In genomic region chr5:139271994-139272554, GRCm38 (mm10) we compare ENCODE assay signal across 19 mouse cellular contexts. TPM values are rescaled to one million over a fixed set of nuclear protein-coding genes. Genes with fewer than 3 reads are reported as not detected.
DNase-seq lines count a peak whose midpoint lies in the region; ATAC-seq and TF ChIP-seq lines count a peak whose summit lies in the region.
"Had no signal": no experiment of that assay in that cellular context is flagged by ENCODE, and none has a peak within 500 bp of the region (broad histone marks: within the 10 kb centered on the region; RNA-seq: fewer than 3 reads in every experiment).

No protein-coding gene starts in this region.

- peak overlapping the region; percentile 51 for H3K27ac ChIP-seq in layer of hippocampus, adult 2 months
- H3K27ac ChIP-seq in midbrain, embryonic 11.5 days (ENCODE audit: low read depth, low read length) = no peak overlapping the region
- no peak overlapping the region for H3K27ac ChIP-seq in midbrain, embryonic 15.5 days
- H3K27ac ChIP-seq: gastrocnemius, adult 2 months had no signal

- no peak overlapping the region for H3K4me3 ChIP-seq in layer of hippocampus, adult 2 months
- H3K4me3 ChIP-seq in midbrain, embryonic 11.5 days (ENCODE audit: low read depth, low read length) = no peak overlapping the region
- H3K4me3 ChIP-seq in midbrain, embryonic 15.5 days = no peak overlapping the region
- H3K4me3 ChIP-seq: forebrain, embryonic 15.5 days; gastrocnemius, adult 2 months; heart, embryonic 13.5 days; kidney, embryonic 15.5 days; megakaryocyte, embryonic 14.5 days; myocyte had no signal

- TF ChIP-seq CTCF in layer of hippocampus, adult 2 months (conservative IDR thresholded peaks at IDR 0.05) = no peak

- H3K4me2 ChIP-seq in midbrain, embryonic 11.5 days = no peak overlapping the region
- no peak overlapping the region for H3K4me2 ChIP-seq in midbrain, embryonic 15.5 days
- H3K4me2 ChIP-seq: forebrain, embryonic 15.5 days; heart, embryonic 13.5 days; kidney, embryonic 15.5 days had no signal

- 56% methylated on average over 8 of the region's 8 CpGs for WGBS in midbrain, embryonic 11.5 days
- WGBS in midbrain, embryonic 15.5 days = 48% methylated on average over 8 of the region's 8 CpGs

- no peak overlapping the region for H3K9ac ChIP-seq in midbrain, embryonic 11.5 days (ENCODE audit: low read length)
- no peak overlapping the region for H3K9ac ChIP-seq in midbrain, embryonic 15.5 days
- H3K9ac ChIP-seq: forebrain, embryonic 15.5 days; heart, embryonic 13.5 days; kidney, embryonic 15.5 days had no signal

- H3K36me3 ChIP-seq in midbrain, embryonic 11.5 days (ENCODE audit: control insufficient read depth, insufficient read depth, low read length) = peaks cover 13% of the 10 kb centered on the region
- peaks cover 9% of the 10 kb centered on the region; the same call in 1 of the 2 replicates for H3K36me3 ChIP-seq in midbrain, embryonic 15.5 days (replicated peaks)

- no peaks in the 10 kb centered on the region for H3K27me3 ChIP-seq in midbrain, embryonic 11.5 days (ENCODE audit: control insufficient read depth, insufficient read depth, low read length)
- no peaks in the 10 kb centered on the region for H3K27me3 ChIP-seq in midbrain, embryonic 15.5 days (replicated peaks)
- H3K27me3 ChIP-seq: forebrain, embryonic 15.5 days; heart, embryonic 13.5 days; kidney, embryonic 15.5 days; megakaryocyte, embryonic 14.5 days had no signal

- H3K4me1 ChIP-seq in midbrain, embryonic 11.5 days (ENCODE audit: control insufficient read depth, insufficient read depth, low read length) = peaks cover 4% of the 10 kb centered on the region
- H3K4me1 ChIP-seq in midbrain, embryonic 15.5 days = no peaks in the 10 kb centered on the region

- peak; percentile 76 for DNase-seq in adrenal gland, adult 2 months
- no peak for DNase-seq in adrenal gland, postnatal 4 days (ENCODE audit: low spot score in 2 of 2)
- DNase-seq in layer of hippocampus, adult 2 months (ENCODE audit: low spot score in 2 of 2) = no peak
- no peak for DNase-seq in layer of hippocampus, adult 8-10 months (ENCODE audit: low spot score in 2 of 2)
- DNase-seq in midbrain, embryonic 11.5 days (ENCODE audit: low spot score, missing footprints) = no peak
- no peak for DNase-seq in kidney, adult 9 months
- no peak for DNase-seq in frontal cortex, postnatal 10 days (ENCODE audit: low spot score in 2 of 2)
- DNase-seq: cerebellum, postnatal 10 days; gastrocnemius, adult 2 months; heart, postnatal 36 days; layer of hippocampus, postnatal 36 days; retina, postnatal 1 day; thymus, postnatal 36 days had no signal

- no peaks in the 10 kb centered on the region for H3K9me3 ChIP-seq in midbrain, embryonic 11.5 days (ENCODE audit: control insufficient read depth, low read length)
- no peaks in the 10 kb centered on the region for H3K9me3 ChIP-seq in midbrain, embryonic 15.5 days
- H3K9me3 ChIP-seq: forebrain, embryonic 15.5 days; heart, embryonic 13.5 days; kidney, embryonic 15.5 days; megakaryocyte, embryonic 14.5 days had no signal

- peak; percentile 54 for ATAC-seq in midbrain, embryonic 11.5 days (ENCODE audit: low FRiP score)
- ATAC-seq in midbrain, embryonic 15.5 days (replicated peaks) = no peak
- ATAC-seq: forebrain, embryonic 15.5 days had no signal

RNA-seq across cellular contexts. Expression of gene Get4, which starts 19.9 kb away (rescaled TPM):
- 10 to 100 TPM; 68.8 to 91.5 TPM for total RNA-seq in adrenal gland, adult 2 months (2021)
- 219 and 241 TPM in 2 replicates for polyA plus RNA-seq in adrenal gland, adult 2 months (2012; rRNA removed)
- 100 to 1,000 TPM; 102 to 118 TPM for total RNA-seq in adrenal gland, postnatal 4 days (2021)
- total RNA-seq in layer of hippocampus, adult 2 months (2021) = 10 to 100 TPM; 52.5 to 53.8 TPM
- total RNA-seq in layer of hippocampus, adult 8-10 months (2022) = 10 to 100 TPM; 47.8 to 56.9 (median 50.8) TPM
- 118 and 123 TPM in 2 replicates for polyA plus RNA-seq in midbrain, embryonic 11.5 days (2014; fragmentation: Nextera tagmentation; extraction: Ambion mirVana)
- 119 and 127 TPM in 2 replicates for polyA plus RNA-seq in midbrain, embryonic 15.5 days (2015; fragmentation: Nextera tagmentation; extraction: Ambion mirVana)

RNA-seq across cellular contexts. Expression of gene Adap1, which starts 53.3 kb away (rescaled TPM):
- 1 to 10 TPM; 4.9 to 5.0 TPM for total RNA-seq in adrenal gland, adult 2 months (2021)
- polyA plus RNA-seq in adrenal gland, adult 2 months (2012; rRNA removed) = 8.6 and 10.5 TPM in 2 replicates
- total RNA-seq in adrenal gland, postnatal 4 days (2021) = 1 to 10 TPM; 6.2 to 8.0 TPM
- total RNA-seq in layer of hippocampus, adult 2 months (2021) = 100 to 1,000 TPM; 162 to 171 TPM
- total RNA-seq in layer of hippocampus, adult 8-10 months (2022) = 100 to 1,000 TPM; 148 to 186 (median 164) TPM
- polyA plus RNA-seq in midbrain, embryonic 11.5 days (2014; fragmentation: Nextera tagmentation; extraction: Ambion mirVana) = 2.4 TPM in 2 replicates
- 115 and 118 TPM in 2 replicates for polyA plus RNA-seq in midbrain, embryonic 15.5 days (2015; fragmentation: Nextera tagmentation; extraction: Ambion mirVana)

Comparison
In these comparisons a context has a peak if more than half of its experiments do, and no peak if none do; other contexts are left out.
1. RNA of gene Adap1, which starts 53.3 kb away (total RNA-seq): 162 to 171 TPM in layer of hippocampus, adult 2 months and 148 to 186 TPM in layer of hippocampus, adult 8-10 months; 6.2 to 8.0 TPM in adrenal gland, postnatal 4 days and 4.9 to 5.0 TPM in adrenal gland, adult 2 months; every median in the first group is over 10 times any median in the second.